Mouse (Mus musculus) liver, embryonic 12.5 days (tissue): ENCODE measurements around the gene Speg. TPM values are rescaled to one million over a fixed set of nuclear protein-coding genes. Genes with fewer than 3 reads are reported as not detected.

Source experiments
- ATAC-seq: fragments of 200-750 bp; cut with Nextera tagmentation; 2 replicates; pipeline ENCODE4 v1.8.0; 2017; ENCODE audit warnings: moderate number of reproducible peaks, mild to moderate bottlenecking, moderate library complexity
- H3K27ac ChIP-seq: fragments of 300-500 bp; sonication (generic); 2 replicates; pipeline ENCODE4 v1.5.1; 2016; ENCODE audit warnings: mild to moderate bottlenecking
- H3K27me3 ChIP-seq: fragments of 300-500 bp; sonication (generic); replicated peaks from 2 replicates; pipeline ENCODE4 v1.6.1; 2016; ENCODE audit warnings: mild to moderate bottlenecking, moderate library complexity
- H3K36me3 ChIP-seq: fragments of 300-500 bp; sonication (generic); 2 replicates; pipeline ENCODE4 v1.6.1; 2016; ENCODE audit warnings: mild to moderate bottlenecking, moderate library complexity
- H3K4me1 ChIP-seq: fragments of 300-500 bp; sonication (generic); 2 replicates; pipeline ENCODE4 v1.6.1; 2016
- H3K4me2 ChIP-seq: fragments of 300-500 bp; sonication (generic); 2 replicates; pipeline ENCODE4 v1.6.1; 2016; ENCODE audit warnings: mild to moderate bottlenecking, moderate library complexity
- H3K4me3 ChIP-seq: fragments of 300-500 bp; sonication (generic); 2 replicates; pipeline ENCODE4 v1.5.1; 2016; ENCODE audit warnings: mild to moderate bottlenecking, moderate library complexity
- H3K9ac ChIP-seq: fragments of 300-500 bp; sonication (generic); 2 replicates; pipeline ENCODE4 v1.6.1; 2016; ENCODE audit warnings: mild to moderate bottlenecking, moderate library complexity
- H3K9me3 ChIP-seq: fragments of 300-500 bp; sonication (generic); replicated peaks from 2 replicates; pipeline ENCODE4 v1.6.1; 2016; ENCODE audit warnings: mild to moderate bottlenecking, moderate library complexity
- WGBS: fragments of 180-500 bp; shearing (Covaris S2); methylation state at CpG from one replicate; pipeline ENCODE4 v1.1.7; 2016; ENCODE audit not compliant: insufficient replicate concordance; 5-methylcytosine and 5-hydroxymethylcytosine counted together
- polyA plus RNA-seq: library from polyadenylated mRNA; unstranded; fragments of >200 nt; fragmentation: Nextera tagmentation; extraction: Ambion mirVana; gene quantifications from 2 replicates; pipeline ENCODE4 v1.2.1, GENCODE M21; 2016

Speg gene
- 11.4 and 14.3 TPM in 2 replicates for polyA plus RNA-seq

DNA sequence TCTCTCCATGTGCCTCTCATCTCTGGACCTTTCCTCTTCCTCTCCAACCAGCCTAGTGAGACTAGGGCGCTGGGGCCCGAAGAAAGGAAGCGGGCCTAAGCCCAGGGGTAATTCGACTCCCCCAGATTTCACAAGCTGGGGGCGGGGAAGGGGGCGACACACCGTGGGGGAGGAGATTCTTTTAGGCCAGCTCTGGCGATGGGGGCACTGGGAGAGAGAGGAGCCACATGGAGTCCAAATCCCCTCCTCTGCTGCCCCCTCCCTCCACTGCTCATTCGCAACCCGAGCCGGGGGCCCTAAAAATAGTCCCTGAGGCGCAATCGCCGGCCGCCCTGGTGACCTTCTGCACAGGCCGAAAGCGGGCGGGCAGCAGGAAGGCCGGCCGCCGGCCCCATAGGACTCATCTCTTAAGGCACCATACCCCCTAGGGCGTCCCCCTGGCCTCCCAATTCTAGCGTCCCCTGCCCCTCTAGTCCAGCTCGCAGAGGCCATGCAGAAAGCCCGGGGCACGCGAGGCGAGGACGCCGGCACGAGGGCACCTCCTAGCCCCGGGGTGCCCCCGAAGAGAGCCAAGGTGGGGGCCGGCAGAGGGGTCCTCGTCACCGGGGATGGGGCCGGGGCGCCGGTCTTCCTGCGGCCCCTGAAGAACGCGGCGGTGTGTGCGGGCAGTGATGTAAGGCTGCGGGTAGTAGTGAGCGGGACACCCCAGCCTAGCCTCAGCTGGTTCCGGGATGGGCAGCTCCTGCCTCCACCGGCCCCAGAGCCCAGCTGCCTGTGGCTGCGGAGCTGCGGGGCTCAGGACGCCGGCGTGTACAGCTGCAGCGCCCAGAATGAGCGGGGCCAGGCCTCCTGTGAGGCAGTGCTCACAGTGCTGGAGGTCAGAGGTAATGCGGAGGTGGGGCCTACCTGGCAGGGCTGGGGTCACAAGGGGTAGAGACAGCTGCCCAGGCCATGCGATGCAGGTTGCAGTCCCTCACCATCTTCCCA is at the start of gene Speg:
Speg (plus strand) TSS at position 348 of the 987 bp plus-strand sequence.
- Histone ChIP-seq H3K4me2 (peak within 1 kb of the TSS; percentile 52), H3K9ac (peak within 1 kb of the TSS; percentile 8; the same call in 1 of the 2 replicates), H3K4me3 (peak within 1 kb of the TSS; percentile 14; the same call in 1 of the 2 replicates), H3K9me3 (no peaks in the 10 kb centered on the region), H3K4me1 (peaks cover 7% of the 10 kb centered on the region; the same call in 1 of the 2 replicates), H3K36me3 (no peaks in the 10 kb centered on the region), H3K27me3 (peaks cover 85% of the 10 kb centered on the region), H3K27ac (no peak within 1 kb of the TSS)
- WGBS, result 11% methylated on average over 55 of the region's 57 CpGs
- ATAC-seq, result 0 out of 2 replicates have a peak, but pooled peaks have one; percentile 36

DNA sequence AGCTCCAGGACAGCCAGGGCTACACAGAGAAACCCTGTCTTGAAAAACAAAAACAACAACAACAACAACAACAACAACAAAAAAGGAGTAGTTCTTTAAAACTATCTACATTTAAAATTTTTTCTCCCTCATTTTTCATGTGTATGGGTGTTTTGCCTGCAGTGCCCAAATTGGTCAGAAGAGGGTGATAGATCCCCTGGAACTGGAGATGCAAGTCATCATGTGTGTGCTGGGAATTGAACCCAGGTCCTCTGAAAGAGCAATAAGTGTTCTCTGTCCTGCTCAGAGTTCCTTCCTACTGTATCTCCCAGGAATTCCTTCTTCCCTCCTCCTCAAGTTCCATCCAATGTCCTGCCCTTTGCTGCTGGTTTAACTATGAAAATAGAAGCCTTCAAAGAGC is 47.6 kb upstream of the Speg start:
- no peak overlapping the region for H3K4me2 ChIP-seq
- H3K36me3 ChIP-seq, result no peaks in the 10 kb centered on the region
- H3K27me3 ChIP-seq, result 0 out of 2 replicates have a peak, but pooled peaks cover 4% of the 10 kb centered on the region
- H3K9me3 ChIP-seq, result no peaks in the 10 kb centered on the region
- no peak for ATAC-seq
- H3K27ac ChIP-seq, result no peak overlapping the region
- H3K9ac ChIP-seq, result no peak overlapping the region
- no peaks in the 10 kb centered on the region for H3K4me1 ChIP-seq
- no peak overlapping the region for H3K4me3 ChIP-seq

GRCm38 (mm10) chr1:75331271-75331670 is 43.8 kb upstream of the Speg start:
- WGBS, result 72% methylated on average over 1 of the region's 1 CpGs
- no peak overlapping the region for H3K9ac ChIP-seq
- no peak overlapping the region for H3K4me2 ChIP-seq
- no peaks in the 10 kb centered on the region for H3K9me3 ChIP-seq
- H3K4me3 ChIP-seq, result no peak overlapping the region
- no peaks in the 10 kb centered on the region for H3K36me3 ChIP-seq
- peaks cover 12% of the 10 kb centered on the region; the same call in 1 of the 2 replicates for H3K27me3 ChIP-seq
- H3K27ac ChIP-seq, result no peak overlapping the region
- 0 out of 2 replicates have a peak, but pooled peaks cover 2% of the 10 kb centered on the region for H3K4me1 ChIP-seq
- ATAC-seq, result no peak

DNA sequence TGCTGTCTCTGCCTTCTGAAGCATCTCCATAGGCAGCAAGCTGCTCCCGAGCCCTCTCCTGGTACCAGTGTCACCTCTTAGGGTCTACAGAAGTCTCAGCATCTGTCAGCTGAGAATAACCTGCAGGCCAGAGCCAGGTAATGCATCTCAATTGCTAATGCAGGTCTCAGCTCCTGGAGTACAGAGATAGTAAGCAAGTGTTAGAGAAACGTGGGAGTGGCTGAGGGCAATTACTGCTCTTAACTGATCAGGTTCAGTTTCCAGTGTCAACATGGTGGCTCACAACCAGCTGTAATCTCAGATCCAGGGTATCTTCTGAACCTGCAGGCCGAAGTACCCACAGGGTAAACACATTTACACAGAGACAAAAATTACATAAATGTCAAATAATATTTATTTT is 38.6 kb upstream of the Speg start:
- no peak overlapping the region for H3K4me2 ChIP-seq
- no peaks in the 10 kb centered on the region for H3K36me3 ChIP-seq
- WGBS, result 36% methylated on average over 3 of the region's 3 CpGs
- H3K27ac ChIP-seq, result no peak overlapping the region
- H3K4me3 ChIP-seq, result no peak overlapping the region
- H3K9ac ChIP-seq, result no peak overlapping the region
- no peak for ATAC-seq
- no peaks in the 10 kb centered on the region for H3K9me3 ChIP-seq
- H3K27me3 ChIP-seq, result peaks cover 34% of the 10 kb centered on the region
- peaks cover 9% of the 10 kb centered on the region for H3K4me1 ChIP-seq

DNA sequence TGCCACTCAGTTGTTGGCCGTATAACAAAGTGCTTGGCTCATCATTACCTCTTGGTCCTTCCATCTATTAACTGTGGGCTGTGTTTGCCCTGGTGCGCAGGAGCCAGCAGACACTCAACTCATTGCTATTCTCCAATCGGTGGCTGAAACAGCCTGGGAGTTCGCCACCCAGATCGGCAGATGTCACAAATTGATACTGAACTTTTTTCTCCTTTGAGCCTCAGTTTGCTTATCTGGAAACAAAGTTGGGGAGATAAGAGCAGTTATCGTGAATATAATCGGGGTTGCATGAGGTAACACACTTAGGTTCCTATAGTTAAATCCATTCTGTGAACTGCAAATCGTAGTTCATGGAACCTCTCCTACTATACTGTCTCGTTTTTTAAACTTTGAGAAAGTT is 38.0 kb upstream of the Speg start:
- 46% methylated on average over 9 of the region's 9 CpGs for WGBS
- no peak overlapping the region for H3K4me3 ChIP-seq
- H3K9me3 ChIP-seq, result no peaks in the 10 kb centered on the region
- H3K4me2 ChIP-seq, result no peak overlapping the region
- H3K36me3 ChIP-seq, result no peaks in the 10 kb centered on the region
- H3K27me3 ChIP-seq, result peaks cover 40% of the 10 kb centered on the region
- no peak overlapping the region for H3K9ac ChIP-seq
- no peak overlapping the region for H3K27ac ChIP-seq
- no peak for ATAC-seq
- peaks cover 9% of the 10 kb centered on the region for H3K4me1 ChIP-seq

GRCm38 (mm10) chr1:75338091-75338694 is 36.9 kb upstream of the Speg start:
- Histone ChIP-seq H3K4me1 (peaks cover 9% of the 10 kb centered on the region), H3K36me3 (no peaks in the 10 kb centered on the region), H3K9me3 (no peaks in the 10 kb centered on the region), H3K4me3 (no peak overlapping the region), H3K9ac (no peak overlapping the region), H3K27me3 (peaks cover 47% of the 10 kb centered on the region), H3K4me2 (no peak overlapping the region), H3K27ac (no peak overlapping the region)
- ATAC-seq, result no peak
- 45% methylated on average over 11 of the region's 11 CpGs for WGBS

GRCm38 (mm10) chr1:75339337-75339736 is 35.8 kb upstream of the Speg start:
- Histone ChIP-seq H3K27me3 (peaks cover 58% of the 10 kb centered on the region), H3K4me1 (peaks cover 9% of the 10 kb centered on the region), H3K4me2 (no peak overlapping the region), H3K9ac (no peak overlapping the region), H3K9me3 (no peaks in the 10 kb centered on the region), H3K4me3 (no peak overlapping the region), H3K27ac (no peak overlapping the region), H3K36me3 (no peaks in the 10 kb centered on the region)
- no peak for ATAC-seq
- 63% methylated on average over 9 of the region's 9 CpGs for WGBS

- Histone ChIP-seq H3K4me2 (no peak overlapping the region), H3K4me1 (peaks cover 19% of the 10 kb centered on the region), H3K4me3 (no peak overlapping the region), H3K9me3 (no peaks in the 10 kb centered on the region), H3K27ac (no peak overlapping the region), H3K27me3 (peaks cover 63% of the 10 kb centered on the region), H3K9ac (no peak overlapping the region), H3K36me3 (no peaks in the 10 kb centered on the region)
- ATAC-seq, result no peak
- WGBS, result 66% methylated on average over 2 of the region's 2 CpGs
Observed at GRCm38 (mm10) chr1:75340519-75340918, 34.6 kb upstream of the Speg start.

DNA sequence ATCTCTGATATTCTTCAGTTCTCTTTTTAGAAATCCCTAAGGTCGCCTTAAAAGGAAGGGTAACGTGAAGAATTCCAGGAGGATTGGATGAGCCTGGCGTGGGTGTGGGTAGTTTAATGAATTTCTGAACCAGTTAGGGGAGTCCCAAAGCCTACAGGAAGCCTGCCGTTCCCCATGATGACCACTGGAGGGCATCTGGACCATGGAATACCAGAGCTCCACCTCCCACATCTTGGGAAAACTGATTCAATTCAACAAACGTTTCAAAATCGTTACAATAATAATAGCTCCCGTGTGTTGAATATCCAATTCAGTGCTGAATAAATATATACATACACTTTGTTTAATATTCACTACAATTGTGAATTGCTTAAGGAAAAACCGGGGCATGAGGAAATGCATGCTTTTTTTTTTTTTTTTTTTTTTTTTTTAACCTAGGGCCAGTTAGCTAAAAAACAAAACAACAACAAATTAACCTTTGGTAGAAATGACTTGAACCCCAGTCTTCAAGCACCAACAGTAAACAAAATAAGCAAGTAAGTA is 32.2 kb upstream of the Speg start:
- peaks cover 12% of the 10 kb centered on the region; the same call in 1 of the 2 replicates for H3K4me1 ChIP-seq
- H3K4me2 ChIP-seq, result no peak overlapping the region
- H3K4me3 ChIP-seq, result no peak overlapping the region
- ATAC-seq, result no peak
- H3K36me3 ChIP-seq, result no peaks in the 10 kb centered on the region
- 1% methylated on average over 8 of the region's 8 CpGs for WGBS
- H3K27me3 ChIP-seq, result peaks cover 81% of the 10 kb centered on the region
- H3K27ac ChIP-seq, result no peak overlapping the region
- no peaks in the 10 kb centered on the region for H3K9me3 ChIP-seq
- H3K9ac ChIP-seq, result no peak overlapping the region

DNA sequence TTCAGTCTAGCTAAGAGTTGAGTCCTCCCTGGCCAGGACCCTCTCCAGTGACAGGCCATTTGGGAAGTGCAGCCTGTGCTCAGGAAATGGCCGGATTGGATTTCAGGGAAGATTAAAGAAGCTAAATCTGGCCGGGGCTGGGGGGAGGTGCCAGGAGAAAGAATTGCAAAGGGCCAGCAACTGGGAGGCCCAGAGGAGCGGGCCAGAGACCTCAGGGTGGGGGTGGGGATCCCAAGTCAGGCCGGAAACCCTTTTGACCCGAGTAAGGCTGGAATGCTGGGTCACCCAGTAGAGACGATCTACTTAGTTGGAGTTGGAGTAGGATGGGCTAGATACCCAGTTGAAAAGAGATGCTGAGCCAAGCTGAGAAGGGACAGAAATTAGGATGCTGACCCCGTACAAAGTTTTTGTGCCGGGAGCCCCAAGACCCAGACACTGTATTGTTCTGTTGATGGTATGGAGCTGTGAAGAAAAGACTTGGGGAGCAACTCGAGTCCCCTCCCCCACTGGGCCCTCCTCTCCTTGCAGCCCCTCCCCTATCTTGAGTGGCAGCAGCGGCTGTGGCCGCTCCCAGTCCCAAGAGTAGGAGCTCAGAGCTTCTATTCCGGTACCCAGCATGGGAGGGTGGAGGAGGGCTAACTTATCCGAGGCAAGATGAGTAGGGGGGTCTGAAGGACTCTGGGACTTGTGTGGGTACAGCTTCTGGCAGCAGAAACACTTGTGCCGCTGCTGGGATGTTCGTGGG is 30.6 kb upstream of the Speg start:
- Histone ChIP-seq H3K27me3 (peaks cover 73% of the 10 kb centered on the region), H3K4me1 (peaks cover 12% of the 10 kb centered on the region; the same call in 1 of the 2 replicates), H3K4me2 (no peak overlapping the region), H3K9me3 (no peaks in the 10 kb centered on the region), H3K9ac (no peak overlapping the region), H3K27ac (no peak overlapping the region; the same call in 1 of the 2 replicates), H3K4me3 (no peak overlapping the region), H3K36me3 (no peaks in the 10 kb centered on the region)
- peak; percentile 13; the same call in 1 of the 2 replicates for ATAC-seq
- WGBS, result 13% methylated on average over 15 of the region's 15 CpGs
